Mouse (Mus musculus): Measurements from ENCODE around the gene Gbx1.

The Gbx1 gene

GRCm38 (mm10) chr5:24474723-24475261, 52.2 kb downstream of the Gbx1 start:
- DNase-seq, result peak in 1 of 2 experiments; percentile 25

DNA sequence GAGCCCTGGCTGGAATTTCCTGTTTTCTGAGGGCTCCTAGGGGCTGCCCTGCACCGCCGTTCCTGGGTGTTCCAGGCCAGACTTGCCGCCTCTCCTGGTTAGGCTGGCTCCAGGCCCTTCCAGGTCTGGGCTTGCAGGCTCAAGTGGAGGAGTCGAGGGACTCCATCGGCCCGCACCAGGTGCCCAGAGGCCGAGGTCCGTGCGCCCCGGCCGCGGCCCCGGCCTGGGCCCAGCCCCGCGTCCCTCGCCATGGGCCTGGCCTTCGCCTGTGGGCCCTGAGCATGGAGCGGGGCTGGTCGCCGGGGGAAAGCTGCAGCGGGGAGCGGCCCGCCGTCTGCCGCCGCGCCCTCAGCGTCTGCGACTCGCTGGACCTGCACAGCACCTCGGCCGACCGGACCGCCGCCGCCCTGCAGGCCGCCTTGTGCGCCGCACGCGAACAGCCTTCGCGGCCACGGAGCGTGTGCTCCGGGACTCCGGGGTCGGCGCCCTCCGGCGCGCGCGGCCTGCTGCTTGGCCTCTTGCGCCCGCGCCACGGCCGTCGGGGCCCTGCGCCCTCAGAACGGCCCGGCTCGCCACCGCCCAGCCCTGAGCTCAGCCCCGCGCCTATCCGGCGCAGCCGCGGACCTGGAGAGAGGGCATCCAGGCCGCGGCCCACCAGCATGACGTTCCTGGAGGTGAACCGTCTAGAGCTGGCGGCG, 52.8 kb downstream of the Gbx1 start:
- peak; percentile 82 to 84 for DNase-seq

DNA sequence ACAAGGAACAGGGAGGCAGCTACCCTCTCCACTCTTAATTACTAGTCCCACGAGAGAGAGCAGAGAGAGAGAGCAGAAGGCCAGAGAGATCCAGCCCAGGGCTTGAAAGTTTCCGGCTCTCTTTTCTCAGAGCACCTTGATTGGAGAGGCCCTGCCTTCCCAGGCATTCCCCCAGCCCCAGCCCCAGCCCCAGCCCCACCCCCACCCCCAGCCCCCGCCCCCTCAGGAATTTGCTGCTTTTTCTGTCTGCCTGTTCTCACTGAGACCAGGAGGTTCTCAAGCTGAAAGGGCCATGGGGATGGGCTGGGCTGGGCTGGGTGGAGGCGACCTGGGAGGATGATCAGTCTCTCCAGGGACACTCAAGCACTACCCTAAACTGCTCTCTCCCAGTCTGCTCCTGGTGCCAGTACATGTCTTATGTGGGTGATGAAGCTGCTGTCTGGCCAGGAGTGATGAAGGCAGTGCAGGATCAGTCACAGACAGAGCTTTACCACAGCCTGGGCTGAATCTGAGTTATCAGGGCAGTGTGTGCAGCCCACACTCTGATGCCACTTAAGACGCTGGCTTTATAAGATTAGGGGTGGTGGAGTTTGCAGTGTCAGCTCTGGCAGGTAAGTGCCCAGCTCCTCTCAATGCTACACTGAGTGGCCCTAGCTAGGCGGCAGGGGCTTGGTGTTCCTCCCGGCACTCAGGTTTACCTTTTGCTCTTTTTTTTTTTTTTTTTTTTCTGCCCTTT, 54.0 kb downstream of the Gbx1 start:
- no peak for DNase-seq

- DNase-seq, result peak; percentile 75 to 83
Measured at GRCm38 (mm10) chr5:24470600-24470999, 56.4 kb downstream of the Gbx1 start.

DNA sequence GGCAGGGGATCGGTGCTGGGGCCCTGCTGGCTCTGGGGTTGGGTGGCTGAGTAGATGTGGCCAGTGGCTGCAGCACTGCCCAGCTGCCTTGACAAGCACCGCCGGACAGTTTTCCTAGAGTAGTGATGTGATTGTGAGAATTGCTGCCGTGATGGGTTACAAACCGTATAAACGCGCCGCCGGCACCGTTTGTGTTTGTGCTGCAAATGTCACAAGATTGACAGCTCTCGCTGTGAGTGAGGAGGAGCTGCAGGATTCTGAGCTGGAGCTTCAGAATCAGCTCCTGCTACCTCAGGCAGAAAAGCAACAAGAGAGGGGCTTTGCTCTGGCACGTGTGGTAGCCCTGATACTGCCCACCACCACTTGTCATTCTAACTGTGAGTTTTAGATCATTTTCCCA, 60.2 kb downstream of the Gbx1 start:
- DNase-seq, result no peak

- DNase-seq, result no peak
Measured at GRCm38 (mm10) chr5:24455613-24456012, 71.4 kb downstream of the Gbx1 start.

DNA sequence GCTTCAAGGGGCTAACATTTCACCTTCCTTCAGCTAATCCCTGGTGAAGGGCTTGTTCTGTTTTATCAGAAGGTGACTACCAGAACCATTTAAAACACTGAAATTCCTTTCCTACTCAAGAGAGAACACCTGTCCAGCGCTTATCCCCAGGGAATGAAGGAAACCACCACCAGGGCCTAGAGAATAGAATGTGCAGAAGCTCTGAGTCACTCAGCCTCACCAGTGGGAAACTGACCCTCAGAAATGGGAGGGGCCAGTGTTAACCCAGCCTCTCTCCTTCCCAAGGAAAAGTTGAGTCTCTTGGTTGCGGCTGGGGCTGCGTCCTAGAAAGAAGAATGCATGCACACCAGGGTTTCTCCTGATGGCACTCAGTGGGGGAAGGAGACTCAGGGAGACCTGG, 71.9 kb downstream of the Gbx1 start:
- no peak for DNase-seq

GRCm38 (mm10) chr5:24453985-24454303, 73.1 kb downstream of the Gbx1 start:
- no peak for DNase-seq

GRCm38 (mm10) chr5:24453283-24453984, 73.6 kb downstream of the Gbx1 start:
- DNase-seq, result no peak
